Mouse (Mus musculus): ENCODE measurements at regions not wholly inside any gene's neighbourhood (a gene's known extent, or its start where the extent isn't known, plus 50 kb on each side); places are given as distances from the start of the nearest gene placed in this dataset.
A peak's percentile ranks its signal among the peaks of the same experiment; 100 is the strongest.

DNA sequence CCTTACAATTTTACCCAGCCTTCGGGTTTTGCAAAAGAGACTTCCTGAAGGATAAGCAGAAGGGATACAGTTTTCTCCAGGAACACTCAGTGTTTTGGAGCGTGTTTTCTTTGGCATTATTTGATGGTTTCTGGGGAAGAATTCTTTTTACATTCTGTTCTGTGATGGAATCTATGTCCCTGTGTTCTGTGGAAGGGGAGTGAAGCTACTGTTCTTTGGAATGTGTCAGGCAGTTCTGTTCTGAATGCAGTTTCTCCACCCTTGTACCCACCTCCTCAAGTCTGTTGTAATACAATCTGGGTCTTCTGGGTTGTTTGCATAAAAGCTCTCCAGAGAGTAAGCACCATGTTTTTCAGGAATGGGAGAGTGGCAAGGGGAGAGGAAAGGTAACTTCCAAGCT, 202.0 kb upstream of the Ccdc54 start:
- 79% methylated on average over 2 of the region's 2 CpGs for WGBS
- no peak overlapping the region for H3K4me2 ChIP-seq
- DNase-seq (ENCODE audit: low spot score, missing footprints) (no peak), ATAC-seq (ENCODE audit: low FRiP score) (no peak)
- no peak overlapping the region for H3K4me3 ChIP-seq (ENCODE audit: low read depth, low read length)
- H3K36me3 ChIP-seq (ENCODE audit: control insufficient read depth, insufficient read depth, low read length) = no peaks in the 10 kb centered on the region
- H3K4me1 ChIP-seq (ENCODE audit: control insufficient read depth, insufficient read depth, low read length) = no peaks in the 10 kb centered on the region
- no peak overlapping the region for H3K9ac ChIP-seq (ENCODE audit: low read length)
- H3K9me3 ChIP-seq (ENCODE audit: control insufficient read depth, low read length) = no peaks in the 10 kb centered on the region
- H3K27me3 ChIP-seq (ENCODE audit: control insufficient read depth, insufficient read depth, low read length) = no peaks in the 10 kb centered on the region
- H3K27ac ChIP-seq (ENCODE audit: low read depth, low read length) = no peak overlapping the region

GRCm38 (mm10) chr16:50792506-50792905, 201.6 kb upstream of the Ccdc54 start:
- Histone ChIP-seq H3K9me3 (ENCODE audit: control insufficient read depth, low read length) (no peaks in the 10 kb centered on the region), H3K27me3 (ENCODE audit: control insufficient read depth, insufficient read depth, low read length) (no peaks in the 10 kb centered on the region), H3K4me1 (ENCODE audit: control insufficient read depth, insufficient read depth, low read length) (no peaks in the 10 kb centered on the region), H3K9ac (ENCODE audit: low read length) (no peak overlapping the region), H3K36me3 (ENCODE audit: control insufficient read depth, insufficient read depth, low read length) (no peaks in the 10 kb centered on the region), H3K4me3 (ENCODE audit: low read depth, low read length) (no peak overlapping the region), H3K4me2 (no peak overlapping the region), H3K27ac (ENCODE audit: low read depth, low read length) (no peak overlapping the region)
- WGBS = 18% methylated on average over 2 of the region's 2 CpGs
- DNase-seq (ENCODE audit: low spot score, missing footprints) (no peak), ATAC-seq (ENCODE audit: low FRiP score) (no peak)

- Histone ChIP-seq H3K9ac (ENCODE audit: low read length) (no peak overlapping the region), H3K9me3 (ENCODE audit: control insufficient read depth, low read length) (no peaks in the 10 kb centered on the region), H3K4me2 (no peak overlapping the region), H3K27ac (ENCODE audit: low read depth, low read length) (no peak overlapping the region), H3K36me3 (ENCODE audit: control insufficient read depth, insufficient read depth, low read length) (no peaks in the 10 kb centered on the region), H3K4me1 (ENCODE audit: control insufficient read depth, insufficient read depth, low read length) (peaks cover 3% of the 10 kb centered on the region), H3K27me3 (ENCODE audit: control insufficient read depth, insufficient read depth, low read length) (no peaks in the 10 kb centered on the region), H3K4me3 (ENCODE audit: low read depth, low read length) (no peak overlapping the region)
- WGBS = 88% methylated on average over 4 of the region's 4 CpGs
- DNase-seq (ENCODE audit: low spot score, missing footprints) = no peak
- no peak for ATAC-seq (ENCODE audit: low FRiP score)
Measured at GRCm38 (mm10) chr16:50788702-50789101, 197.7 kb upstream of the Ccdc54 start.

DNA sequence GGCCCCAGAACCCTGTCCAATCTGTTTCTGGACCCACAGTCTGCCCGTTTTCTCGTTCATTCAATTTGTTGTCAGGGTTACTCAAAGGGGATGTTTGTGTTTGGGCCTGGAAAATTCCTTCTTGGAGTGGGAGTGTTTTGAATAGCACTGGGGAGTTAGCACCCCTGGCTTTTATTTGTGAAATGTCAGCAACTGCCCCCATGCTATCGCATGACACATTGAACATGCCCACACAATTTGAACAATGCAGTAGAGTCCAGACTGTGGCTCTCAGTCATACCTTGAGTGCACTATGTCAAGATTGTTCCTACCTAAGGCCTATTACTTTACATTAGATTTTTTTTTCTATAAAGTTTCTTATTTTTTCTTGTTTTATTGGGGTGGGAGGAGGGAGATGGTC, 195.2 kb upstream of the Ccdc54 start:
- Histone ChIP-seq H3K9me3 (ENCODE audit: control insufficient read depth, low read length) (no peaks in the 10 kb centered on the region), H3K27ac (ENCODE audit: low read depth, low read length) (no peak overlapping the region), H3K36me3 (ENCODE audit: control insufficient read depth, insufficient read depth, low read length) (no peaks in the 10 kb centered on the region), H3K4me1 (ENCODE audit: control insufficient read depth, insufficient read depth, low read length) (peaks cover 3% of the 10 kb centered on the region), H3K4me2 (no peak overlapping the region), H3K9ac (ENCODE audit: low read length) (no peak overlapping the region), H3K4me3 (ENCODE audit: low read depth, low read length) (no peak overlapping the region), H3K27me3 (ENCODE audit: control insufficient read depth, insufficient read depth, low read length) (no peaks in the 10 kb centered on the region)
- DNase-seq (ENCODE audit: low spot score, missing footprints) (no peak), ATAC-seq (ENCODE audit: low FRiP score) (no peak)
- 76% methylated on average over 3 of the region's 3 CpGs for WGBS

- Histone ChIP-seq H3K9me3 (ENCODE audit: control insufficient read depth, low read length) (no peaks in the 10 kb centered on the region), H3K4me3 (ENCODE audit: low read depth, low read length) (no peak overlapping the region), H3K4me2 (no peak overlapping the region), H3K36me3 (ENCODE audit: control insufficient read depth, insufficient read depth, low read length) (no peaks in the 10 kb centered on the region), H3K9ac (ENCODE audit: low read length) (no peak overlapping the region), H3K27me3 (ENCODE audit: control insufficient read depth, insufficient read depth, low read length) (no peaks in the 10 kb centered on the region), H3K27ac (ENCODE audit: low read depth, low read length) (no peak overlapping the region), H3K4me1 (ENCODE audit: control insufficient read depth, insufficient read depth, low read length) (peaks cover 3% of the 10 kb centered on the region)
- ATAC-seq (ENCODE audit: low FRiP score) = no peak
- DNase-seq (ENCODE audit: low spot score, missing footprints) = no peak
- 97% methylated on average over 1 of the region's 1 CpGs for WGBS
Measured at GRCm38 (mm10) chr16:50785384-50785783, 194.4 kb upstream of the Ccdc54 start.

GRCm38 (mm10) chr16:50784651-50785228, 193.8 kb upstream of the Ccdc54 start:
- no peak overlapping the region for H3K9ac ChIP-seq (ENCODE audit: low read length)
- DNase-seq (ENCODE audit: low spot score, missing footprints) (no peak), ATAC-seq (ENCODE audit: low FRiP score) (0 out of 2 replicates have a peak, but pooled peaks have one; percentile 47)
- H3K4me2 ChIP-seq = no peak overlapping the region
- peaks cover 3% of the 10 kb centered on the region for H3K4me1 ChIP-seq (ENCODE audit: control insufficient read depth, insufficient read depth, low read length)
- no peak overlapping the region for H3K27ac ChIP-seq (ENCODE audit: low read depth, low read length)
- no peak overlapping the region for H3K4me3 ChIP-seq (ENCODE audit: low read depth, low read length)
- no peaks in the 10 kb centered on the region for H3K36me3 ChIP-seq (ENCODE audit: control insufficient read depth, insufficient read depth, low read length)
- 92% methylated on average over 3 of the region's 3 CpGs for WGBS
- no peaks in the 10 kb centered on the region for H3K9me3 ChIP-seq (ENCODE audit: control insufficient read depth, low read length)
- H3K27me3 ChIP-seq (ENCODE audit: control insufficient read depth, insufficient read depth, low read length) = no peaks in the 10 kb centered on the region

DNA sequence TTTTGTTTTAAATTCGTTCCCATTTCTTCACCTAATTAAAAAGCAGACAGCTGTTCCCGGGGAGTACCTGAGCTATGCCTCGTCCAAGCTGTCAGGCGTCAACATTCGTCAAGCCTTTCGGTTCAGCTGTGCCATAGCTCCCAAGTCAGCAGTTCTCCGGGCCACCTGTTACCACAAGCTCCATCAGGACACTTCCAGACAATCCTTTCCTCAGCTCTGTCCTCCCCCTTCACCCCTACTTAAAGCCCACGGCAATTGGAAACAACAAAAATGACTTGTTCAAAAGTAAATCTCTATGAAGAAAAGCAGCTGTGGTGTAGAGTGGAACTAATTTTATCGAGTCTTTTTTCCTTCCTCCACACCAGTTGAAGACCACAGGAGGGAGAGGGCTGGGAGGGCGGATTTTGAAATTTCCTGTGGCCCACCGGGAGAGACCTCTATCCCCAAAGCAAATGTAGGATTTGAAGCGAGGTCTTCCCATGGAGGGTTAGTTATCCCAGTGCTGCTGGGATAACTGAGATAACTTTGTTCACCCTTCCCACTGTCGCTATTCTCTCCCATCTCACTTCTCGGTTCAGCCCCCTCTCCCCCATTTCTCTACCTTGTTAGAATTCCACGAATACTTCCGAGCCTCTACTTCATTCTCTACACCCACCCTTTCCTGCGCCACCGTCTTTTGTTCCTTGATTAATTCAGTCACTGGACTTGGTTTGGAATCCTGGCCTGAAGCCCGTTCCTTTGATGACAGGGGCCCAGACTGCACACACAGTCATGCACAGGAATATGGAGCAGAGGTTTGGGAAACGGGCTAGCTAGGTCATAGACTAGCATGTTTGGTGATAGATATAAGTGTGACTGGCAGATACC, 193.1 kb upstream of the Ccdc54 start:
- no peaks in the 10 kb centered on the region for H3K36me3 ChIP-seq (ENCODE audit: control insufficient read depth, insufficient read depth, low read length)
- H3K27ac ChIP-seq (ENCODE audit: low read depth, low read length) = no peak overlapping the region
- no peak overlapping the region for H3K9ac ChIP-seq (ENCODE audit: low read length)

GRCm38 (mm10) chr16:50783240-50783639, 192.3 kb upstream of the Ccdc54 start:
- peak; percentile 51 for ATAC-seq (ENCODE audit: low FRiP score)
- Histone ChIP-seq H3K4me2 (no peak overlapping the region), H3K9me3 (ENCODE audit: control insufficient read depth, low read length) (no peaks in the 10 kb centered on the region), H3K27ac (ENCODE audit: low read depth, low read length) (no peak overlapping the region), H3K4me1 (ENCODE audit: control insufficient read depth, insufficient read depth, low read length) (peaks cover 11% of the 10 kb centered on the region), H3K36me3 (ENCODE audit: control insufficient read depth, insufficient read depth, low read length) (no peaks in the 10 kb centered on the region), H3K9ac (ENCODE audit: low read length) (no peak overlapping the region), H3K27me3 (ENCODE audit: control insufficient read depth, insufficient read depth, low read length) (no peaks in the 10 kb centered on the region), H3K4me3 (ENCODE audit: low read depth, low read length) (no peak overlapping the region)
- DNase-seq (ENCODE audit: low spot score, missing footprints) = no peak
- 45% methylated on average over 6 of the region's 6 CpGs for WGBS

More for the DNA sequence above, 193.1 kb upstream of the Ccdc54 start:
- DNase-seq (ENCODE audit: low spot score, missing footprints) (no peak), ATAC-seq (ENCODE audit: low FRiP score) (0 out of 2 replicates have a peak, but pooled peaks have one; percentile 25)
- Histone ChIP-seq H3K4me1 (ENCODE audit: control insufficient read depth, insufficient read depth, low read length) (peaks cover 9% of the 10 kb centered on the region), H3K27me3 (ENCODE audit: control insufficient read depth, insufficient read depth, low read length) (no peaks in the 10 kb centered on the region), H3K4me2 (no peak overlapping the region), H3K9me3 (ENCODE audit: control insufficient read depth, low read length) (no peaks in the 10 kb centered on the region), H3K4me3 (ENCODE audit: low read depth, low read length) (no peak overlapping the region)
- WGBS = 59% methylated on average over 20 of the region's 20 CpGs

DNA sequence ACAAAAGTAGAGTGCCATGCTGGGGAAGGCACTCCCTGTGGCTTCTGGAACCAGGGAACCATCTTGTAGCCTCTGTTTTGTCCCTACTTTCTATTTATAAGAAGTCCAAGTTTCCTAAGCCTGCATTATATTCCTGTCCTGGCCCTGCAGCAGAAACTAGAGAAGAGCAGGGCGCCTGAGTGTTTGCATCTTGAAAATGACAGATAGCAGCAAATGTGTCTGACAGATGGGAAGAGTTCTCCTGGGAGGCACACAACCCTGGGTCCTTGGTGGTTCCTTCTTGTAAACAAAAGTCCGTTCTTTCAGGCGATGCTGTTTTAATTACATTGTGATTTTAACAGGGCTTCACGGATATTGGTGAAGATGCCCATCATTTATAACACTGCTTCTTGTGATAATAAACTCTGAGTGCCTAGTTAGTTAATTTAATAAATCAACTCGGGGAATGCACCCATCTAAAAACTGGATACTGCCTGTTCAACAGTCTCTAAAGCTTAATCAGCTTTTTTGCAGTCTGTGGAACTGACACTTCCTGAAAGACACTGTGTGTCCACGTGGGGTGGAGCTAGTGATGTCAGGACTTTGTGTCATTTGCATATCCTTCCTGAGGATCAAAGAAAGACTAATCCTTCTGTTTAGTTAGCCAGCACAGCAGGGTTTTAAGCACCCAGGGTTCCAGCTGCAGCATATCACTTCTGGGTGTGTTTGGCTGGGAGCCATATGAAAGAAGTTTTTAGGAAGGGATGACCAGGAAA, 188.3 kb upstream of the Ccdc54 start:
- no peaks in the 10 kb centered on the region for H3K27me3 ChIP-seq (ENCODE audit: control insufficient read depth, insufficient read depth, low read length)
- no peak overlapping the region for H3K27ac ChIP-seq (ENCODE audit: low read depth, low read length)
- no peak overlapping the region for H3K4me3 ChIP-seq (ENCODE audit: low read depth, low read length)
- DNase-seq (ENCODE audit: low spot score, missing footprints) = no peak
- H3K36me3 ChIP-seq (ENCODE audit: control insufficient read depth, insufficient read depth, low read length) = no peaks in the 10 kb centered on the region
- no peaks in the 10 kb centered on the region for H3K9me3 ChIP-seq (ENCODE audit: control insufficient read depth, low read length)
- peak; percentile 80 for ATAC-seq (ENCODE audit: low FRiP score)
- 29% methylated on average over 6 of the region's 6 CpGs for WGBS
- no peak overlapping the region for H3K4me2 ChIP-seq
- H3K4me1 ChIP-seq (ENCODE audit: control insufficient read depth, insufficient read depth, low read length) = peaks cover 8% of the 10 kb centered on the region
- H3K9ac ChIP-seq (ENCODE audit: low read length) = no peak overlapping the region
